Mouse (Mus musculus) gastrocnemius, postnatal 10 days (tissue): Measurements from ENCODE around the gene Faap100. TPM values are rescaled to one million over a fixed set of nuclear protein-coding genes. Genes with fewer than 3 reads are reported as not detected.

ENCODE experiments used
- DNase-seq: peaks from one replicate; pipeline ENCODE4 v3.0.0; 2021; ENCODE audit warnings: mixed read lengths
- total RNA-seq, 2 experiments: library from RNA; stranded (reverse); gene quantifications; 2 replicates each; pipeline ENCODE4 v1.2.3; 2021

Gene Faap100
- total RNA-seq, 2 experiments from 2014 or later, result 14.6 to 15.3 TPM

DNA sequence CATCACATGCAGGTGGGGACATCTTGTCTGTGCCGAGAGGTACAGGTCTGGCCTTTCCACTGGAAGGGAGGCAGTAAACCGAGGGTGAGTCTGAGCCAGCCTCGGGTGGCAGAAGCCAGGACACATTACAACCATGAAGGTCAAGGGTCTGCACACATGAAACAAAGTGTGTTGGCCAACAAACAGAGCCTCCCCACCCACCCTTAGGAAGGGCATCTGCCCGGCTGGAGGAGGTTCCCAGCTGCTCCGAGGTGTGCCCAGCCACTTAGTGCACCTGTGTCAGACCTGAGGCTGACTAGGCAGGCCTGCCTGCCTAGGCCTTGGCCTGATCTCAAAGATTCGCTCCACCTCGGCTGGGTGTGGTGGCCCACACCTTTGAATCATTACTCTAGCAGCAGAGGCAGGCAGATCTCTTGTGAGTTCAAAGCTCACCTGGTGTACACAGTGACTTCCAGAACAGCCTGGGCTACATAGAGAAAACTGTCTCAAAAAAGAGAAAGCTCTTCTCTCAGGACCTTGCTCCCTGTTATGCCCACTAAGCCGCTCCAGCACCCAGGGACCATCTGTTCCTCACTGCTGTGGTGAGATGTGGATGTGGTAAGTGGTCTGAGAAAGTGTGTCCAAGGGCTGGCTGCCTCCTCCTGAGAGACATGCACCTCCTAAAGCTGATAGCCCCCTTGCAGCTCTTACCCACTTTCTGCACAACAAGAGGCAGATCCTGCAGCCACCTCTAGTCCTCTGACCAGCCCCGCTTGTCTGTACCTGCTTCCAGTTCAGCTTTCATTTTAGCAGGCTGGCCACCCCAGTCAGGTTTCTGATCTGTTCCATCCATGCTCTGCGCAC lies 27.1 kb downstream of the Faap100 start:
- peak; percentile 18 for DNase-seq

DNA sequence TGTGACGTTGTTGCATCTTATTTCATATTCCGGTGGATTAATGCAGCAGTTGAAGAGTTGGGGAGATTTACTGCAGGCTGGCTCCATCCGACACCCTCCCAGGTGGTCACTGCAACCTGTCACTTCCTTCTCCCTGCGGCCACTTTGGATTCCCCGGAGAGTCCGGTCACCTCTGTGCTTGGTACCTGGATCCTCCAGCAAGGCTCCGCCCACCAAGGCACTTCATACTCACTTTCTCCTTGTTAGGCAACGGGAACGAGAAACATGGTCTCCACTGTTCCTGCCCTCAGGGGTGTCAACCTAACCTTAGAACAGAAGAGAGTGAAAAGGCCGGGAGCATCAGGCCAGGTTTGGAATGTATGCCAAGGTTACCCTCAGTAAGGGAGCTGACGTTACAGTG lies 27.9 kb downstream of the Faap100 start:
- DNase-seq, result peak; percentile 35

DNA sequence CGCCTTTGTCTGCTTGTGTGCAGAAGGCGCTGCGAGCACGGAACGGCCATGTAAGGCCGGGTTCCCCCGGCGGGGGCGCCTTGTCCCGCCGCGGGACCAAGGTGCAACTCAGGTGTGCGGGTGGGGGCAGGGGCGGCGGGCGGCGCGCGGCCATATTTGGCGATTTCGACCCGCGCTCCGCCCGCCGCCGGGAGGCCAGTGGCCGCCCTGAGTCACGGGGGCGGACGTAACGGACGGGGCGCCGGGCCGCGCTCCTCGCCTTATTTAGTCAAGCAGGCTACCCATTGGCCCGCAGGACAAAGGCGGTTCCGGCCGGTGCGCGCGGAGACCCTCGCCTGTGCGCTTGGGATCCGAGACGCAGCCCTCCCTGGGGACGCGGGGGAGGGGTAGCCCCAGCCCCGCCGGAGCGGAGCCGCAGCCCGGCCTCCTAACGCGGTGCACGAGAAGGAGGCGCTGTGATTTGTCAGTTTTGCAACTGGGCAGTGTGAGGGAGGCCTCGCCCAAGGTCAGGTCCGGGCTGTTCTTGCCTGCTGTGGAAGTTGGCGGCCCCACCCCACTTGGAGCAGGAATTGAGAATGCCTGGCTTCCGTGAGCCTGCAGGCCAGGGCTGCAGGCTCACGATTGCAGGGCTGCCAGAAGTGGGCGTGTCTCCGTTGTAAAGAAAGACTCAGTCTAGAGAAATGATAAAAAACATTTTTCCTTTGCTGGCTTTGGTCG lies 28.4 kb downstream of the Faap100 start:
- DNase-seq, result peak; percentile 91

DNA sequence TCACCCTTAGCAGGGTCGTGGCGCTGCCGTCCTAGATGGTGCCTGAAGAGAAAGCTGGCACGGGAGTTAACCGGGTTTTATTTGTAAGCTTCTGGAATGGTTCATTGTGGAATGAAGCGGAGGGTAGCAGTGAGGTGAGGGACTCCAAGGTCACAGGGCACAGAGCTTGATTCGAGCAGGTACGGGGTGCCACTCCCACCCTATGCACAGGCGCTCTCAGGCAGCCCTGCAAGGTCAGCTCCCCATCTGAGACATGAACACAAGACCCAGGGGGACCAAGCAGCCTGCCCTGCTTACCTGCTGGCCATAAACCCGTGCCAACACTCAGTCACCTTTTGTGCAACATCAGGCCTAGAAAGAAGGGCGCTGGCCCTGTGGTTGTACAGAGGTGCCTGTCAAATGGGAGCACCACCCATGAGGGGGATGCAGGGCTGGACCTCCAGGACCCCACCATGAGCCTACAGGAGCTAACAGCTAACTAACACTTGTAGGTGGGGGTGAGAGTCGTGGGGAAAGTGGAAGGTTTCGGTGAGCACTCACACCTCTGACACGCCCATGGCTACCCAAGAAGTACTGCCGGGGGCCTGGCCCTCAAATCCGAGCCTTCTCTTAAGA lies 29.1 kb downstream of the Faap100 start:
- DNase-seq, result peak; percentile 43

DNA sequence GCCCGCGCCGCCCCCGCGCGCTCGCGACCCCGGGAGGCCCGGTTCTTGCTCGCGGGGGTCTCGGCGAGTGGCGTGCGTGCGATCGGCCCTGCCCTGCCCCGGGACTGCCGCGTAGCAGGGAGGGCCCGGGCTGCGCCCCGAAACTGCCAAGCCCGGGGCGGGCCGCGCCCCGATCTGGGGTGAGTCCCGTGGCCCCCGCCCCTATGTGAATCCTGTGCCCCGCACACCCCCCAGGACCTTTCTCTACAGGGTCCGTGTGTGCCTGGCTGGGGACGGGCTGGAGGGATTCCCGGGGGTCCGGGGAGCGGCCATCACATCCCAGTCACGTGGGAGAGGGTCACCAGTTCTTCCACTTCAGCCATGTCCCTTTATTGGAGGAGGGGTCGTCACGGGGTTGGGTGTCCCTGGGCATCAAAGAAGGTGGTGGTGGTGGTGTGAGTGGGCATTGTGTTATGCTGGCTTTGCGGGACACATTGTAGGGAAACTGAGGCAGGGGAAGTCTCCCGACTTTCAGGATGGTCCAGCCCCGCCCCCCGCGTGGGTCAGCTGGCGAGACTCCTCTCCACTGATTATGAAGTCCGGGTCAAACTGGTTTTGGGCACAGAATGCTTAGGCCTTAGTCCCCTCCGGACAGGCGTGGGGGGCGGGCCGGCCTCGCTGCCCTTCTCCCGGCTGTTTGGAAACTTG lies 29.7 kb downstream of the Faap100 start:
- DNase-seq, result peak; percentile 73

DNA sequence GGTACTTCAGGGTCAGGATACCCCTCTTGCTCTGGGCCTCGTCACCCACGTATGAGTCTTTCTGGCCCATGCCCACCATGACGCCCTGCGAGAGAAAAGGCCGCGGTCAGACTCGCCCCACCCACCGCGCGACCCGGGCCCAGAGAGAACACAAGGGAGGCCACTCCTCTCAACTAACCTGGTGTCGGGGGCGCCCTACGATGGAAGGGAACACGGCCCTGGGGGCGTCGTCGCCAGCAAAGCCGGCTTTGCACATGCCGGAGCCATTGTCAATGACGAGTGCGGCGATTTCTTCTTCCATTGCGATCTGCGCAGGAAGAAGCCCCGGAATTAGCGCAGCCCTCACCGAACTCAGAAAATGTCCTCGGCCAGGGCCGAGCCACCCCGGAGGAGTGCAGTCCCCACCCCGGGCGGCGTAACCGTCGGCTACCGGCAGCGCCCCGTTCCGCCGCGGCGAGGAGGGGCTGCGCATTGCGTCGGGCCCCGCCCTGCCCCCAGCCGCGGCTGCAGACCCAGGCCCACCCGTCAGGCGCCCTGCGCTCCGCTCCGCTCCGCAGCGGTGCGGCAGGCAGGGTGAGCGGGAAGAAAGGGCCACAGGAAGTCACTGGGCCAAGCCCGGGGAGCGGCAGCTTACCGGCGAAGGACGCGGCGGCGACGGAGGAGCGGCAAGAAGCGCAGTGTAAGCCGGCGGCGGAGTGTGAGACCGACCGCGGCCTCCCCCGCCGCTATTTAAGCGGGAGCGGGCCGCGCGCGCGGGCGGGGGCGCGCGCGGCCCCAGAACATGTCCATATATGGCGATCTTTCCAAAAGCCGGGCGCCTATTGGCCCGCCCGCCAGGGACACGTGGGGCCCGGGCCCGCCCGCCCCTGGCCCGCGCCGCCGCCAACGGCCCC lies 30.5 kb downstream of the Faap100 start, which contains the start of gene Actg1:
TSS of gene Actg1 (minus strand) at position 752 of the 893 bp plus-strand sequence.
- peak; percentile 88 for DNase-seq

DNA sequence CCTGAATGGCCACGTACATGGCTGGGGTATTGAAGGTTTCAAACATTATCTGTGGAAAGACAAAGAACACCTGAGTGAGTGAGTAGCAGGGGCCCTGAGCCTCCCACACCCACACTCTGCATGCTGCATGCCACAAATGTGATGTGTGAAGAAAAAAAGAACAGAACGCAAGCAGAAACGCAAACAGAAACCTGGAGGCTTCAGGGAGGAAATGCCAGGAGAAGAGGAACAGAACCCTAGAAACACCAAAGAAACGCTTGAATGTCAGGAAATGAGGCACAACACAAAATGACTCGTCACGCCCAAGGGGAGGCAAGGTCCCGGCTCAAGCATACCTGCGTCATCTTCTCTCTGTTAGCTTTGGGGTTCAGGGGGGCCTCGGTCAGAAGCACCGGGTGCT lies 31.3 kb downstream of the Faap100 start:
- DNase-seq, result peak; percentile 14

DNA sequence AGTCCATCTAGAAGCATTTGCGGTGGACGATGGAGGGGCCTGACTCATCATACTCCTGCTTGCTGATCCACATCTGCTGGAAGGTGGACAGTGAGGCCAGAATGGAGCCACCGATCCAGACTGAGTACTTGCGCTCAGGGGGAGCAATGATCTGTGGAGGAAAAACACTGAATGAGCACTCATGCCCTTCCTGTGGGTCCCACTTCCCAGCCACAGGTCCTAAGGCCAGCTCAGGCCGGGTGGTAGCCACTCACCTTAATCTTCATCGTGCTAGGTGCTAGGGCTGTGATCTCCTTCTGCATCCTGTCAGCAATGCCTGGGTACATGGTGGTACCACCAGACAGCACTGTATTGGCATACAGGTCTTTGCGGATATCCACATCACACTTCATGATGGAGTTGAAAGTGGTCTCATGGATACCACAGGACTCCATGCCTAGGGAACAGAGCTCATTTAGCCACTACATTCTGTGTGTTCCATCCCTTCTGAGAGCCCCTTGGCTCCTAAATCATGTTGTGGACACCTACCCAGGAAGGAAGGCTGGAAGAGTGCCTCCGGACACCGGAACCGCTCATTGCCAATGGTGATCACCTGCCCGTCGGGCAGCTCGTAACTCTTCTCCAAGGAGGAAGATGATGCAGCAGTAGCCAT lies 32.1 kb downstream of the Faap100 start:
- DNase-seq, result peak; percentile 7

DNA sequence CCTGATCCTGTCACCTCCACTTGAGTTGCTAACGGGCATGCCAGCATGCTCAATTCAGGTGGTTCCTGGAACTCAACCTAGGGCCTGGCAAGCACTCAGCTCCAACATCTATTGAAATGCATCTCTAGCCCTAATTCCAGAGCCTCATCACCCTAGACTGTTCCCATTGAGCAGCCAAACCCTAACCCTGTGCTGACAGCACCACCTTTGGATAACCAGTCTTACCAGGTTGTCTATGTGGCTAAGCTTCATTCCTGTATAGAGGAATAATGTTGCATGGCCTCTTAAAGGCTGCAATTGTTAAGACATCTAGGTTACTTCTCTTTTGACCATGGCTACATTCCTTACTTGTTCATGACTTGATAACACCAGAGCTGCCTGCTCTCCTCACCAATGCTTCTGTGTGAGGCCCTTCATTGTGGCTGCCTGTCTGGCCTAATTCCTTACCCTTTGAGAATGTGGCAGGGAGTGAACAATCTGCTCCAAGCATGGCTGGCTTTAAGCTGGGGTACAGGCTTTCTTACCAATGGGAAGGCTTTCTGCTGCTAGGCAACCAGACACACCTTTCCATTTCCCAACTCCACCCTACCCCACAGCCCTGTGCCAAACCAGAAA lies 33.4 kb downstream of the Faap100 start:
- peak; percentile 16 for DNase-seq

DNA sequence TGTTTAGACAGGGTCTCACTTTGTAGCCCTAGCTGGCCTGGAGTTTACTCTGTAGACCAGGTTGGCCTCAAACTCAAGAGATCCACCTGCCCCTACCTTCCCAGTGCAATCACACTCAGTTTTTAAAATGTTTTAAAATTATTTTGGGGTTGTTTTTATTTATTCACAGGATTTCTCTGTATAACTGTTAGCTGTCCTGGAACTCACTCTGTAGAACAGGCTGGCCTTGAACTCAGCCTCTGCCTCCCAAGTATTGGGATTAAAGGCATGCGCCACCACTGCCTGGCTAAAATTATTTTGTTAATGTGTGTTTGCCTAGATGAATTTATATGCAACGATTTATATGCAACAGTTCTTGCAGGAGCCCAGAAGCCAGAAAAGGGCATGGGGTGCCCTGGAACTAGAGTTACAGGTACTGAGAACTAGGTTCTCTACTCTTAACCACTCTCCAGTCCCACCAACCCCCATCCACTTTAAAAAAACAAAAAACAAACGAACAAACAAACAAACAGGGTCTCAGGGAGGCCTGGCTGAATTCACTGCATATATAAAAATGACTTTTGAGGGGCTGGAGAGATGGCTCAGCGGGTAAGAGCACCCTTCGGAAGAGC lies 34.1 kb downstream of the Faap100 start:
- no peak for DNase-seq

DNA sequence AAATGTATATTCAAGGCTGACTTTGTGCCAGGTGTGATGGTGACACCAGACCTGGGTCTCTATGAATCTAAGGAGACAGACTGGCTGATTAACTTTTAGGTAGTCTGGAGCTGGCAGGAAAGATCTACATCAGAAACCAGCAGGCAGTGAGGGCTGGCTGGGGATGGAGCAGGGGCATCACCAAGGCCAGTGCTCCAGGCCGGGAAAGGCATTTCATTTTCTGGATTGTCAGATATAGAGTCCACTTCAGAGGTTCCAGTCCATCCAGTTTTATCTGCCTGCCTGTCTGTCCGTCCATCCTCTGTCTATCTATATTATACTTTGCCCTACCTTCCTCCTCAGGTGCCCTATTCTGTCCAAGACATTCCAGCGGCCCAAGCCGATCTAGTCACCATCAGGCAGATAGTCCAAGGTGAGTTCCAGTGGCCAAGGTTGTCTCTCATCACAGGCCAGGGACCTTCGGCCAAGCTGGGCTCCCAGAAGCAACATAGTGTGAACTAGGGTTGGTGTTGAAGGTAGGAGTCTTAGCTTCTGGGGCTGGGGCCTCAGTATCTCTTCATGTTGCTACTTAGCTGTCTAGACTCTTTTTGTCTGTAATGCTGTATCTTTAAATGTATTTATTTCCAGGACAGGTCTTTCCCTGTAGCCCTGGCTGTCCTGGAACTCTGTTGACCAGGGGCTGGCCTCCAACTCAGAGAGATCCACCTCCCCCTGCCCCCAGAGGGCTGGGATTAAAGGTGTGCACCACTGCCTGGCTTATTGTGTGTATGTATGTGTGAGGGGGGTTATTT lies 34.9 kb downstream of the Faap100 start:
- peak; percentile 39 for DNase-seq

DNA sequence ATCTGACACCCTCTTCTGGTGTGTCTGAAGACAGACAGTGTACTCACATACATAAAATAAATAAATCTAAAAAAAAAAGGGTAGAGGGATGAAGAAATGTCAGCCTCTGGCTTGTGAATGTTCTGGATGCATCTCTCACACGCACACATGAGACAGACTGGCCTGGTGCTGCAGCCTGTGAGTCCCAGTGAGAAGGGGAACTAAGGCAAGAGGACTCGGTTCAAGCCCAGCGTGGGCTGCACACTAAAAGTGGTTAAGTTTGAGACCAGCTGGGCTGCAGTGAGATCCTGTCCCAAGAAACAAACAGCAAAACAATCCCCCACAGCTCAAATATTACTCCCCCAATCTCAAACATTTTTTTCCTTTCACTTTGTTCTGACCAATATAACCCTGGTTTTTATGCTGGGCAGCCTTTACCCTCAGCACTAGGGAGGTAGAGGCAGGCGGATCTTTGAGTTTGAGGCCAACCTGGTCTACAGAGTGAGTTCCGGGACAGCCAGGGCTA lies 35.9 kb downstream of the Faap100 start:
- peak; percentile 4 for DNase-seq

DNA sequence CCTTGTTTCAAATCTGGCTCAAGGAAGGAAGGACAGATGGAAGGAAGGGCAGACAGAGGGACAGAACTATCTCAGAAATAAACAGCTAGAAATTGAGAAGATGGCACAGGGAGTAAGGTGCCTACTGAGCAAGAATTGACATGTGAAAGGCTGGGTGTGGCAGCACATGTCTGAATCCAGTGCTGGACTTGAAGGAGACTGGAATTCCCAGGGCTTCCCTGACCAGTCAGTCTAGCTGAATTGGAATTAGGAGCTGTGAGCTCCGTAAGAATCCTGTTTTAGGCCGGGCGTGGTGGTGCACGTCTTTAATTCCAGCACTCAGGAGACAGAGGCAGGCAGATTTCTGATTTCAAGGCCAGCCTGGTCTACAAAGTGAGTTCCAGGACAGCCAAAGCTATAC lies 36.9 kb downstream of the Faap100 start:
- no peak for DNase-seq

DNA sequence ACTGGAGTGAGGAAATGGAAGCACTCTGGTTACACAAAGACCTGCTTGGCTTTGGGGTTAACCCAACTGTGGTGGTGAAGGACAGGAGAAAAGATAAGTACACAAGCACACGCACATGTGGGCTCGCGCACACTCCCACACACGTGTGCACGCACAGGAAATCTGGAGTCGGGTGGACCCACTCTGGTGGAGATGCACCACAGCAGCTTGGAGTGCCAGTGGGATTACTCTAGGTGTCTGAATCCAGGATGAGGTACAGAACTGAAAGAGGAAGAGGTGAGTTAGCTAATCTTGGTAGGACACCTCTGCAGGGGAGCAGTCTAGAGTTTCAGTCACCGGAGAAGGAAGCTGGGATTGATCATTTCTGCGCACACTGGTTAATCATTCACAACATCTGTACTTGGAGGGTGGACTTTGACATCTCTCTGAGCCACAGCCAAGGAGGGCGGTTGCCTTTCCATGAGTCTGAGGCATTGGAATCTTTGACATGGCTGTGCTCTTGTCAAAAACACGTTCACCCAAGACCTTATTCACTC lies 38.5 kb downstream of the Faap100 start:
- peak; percentile 1 for DNase-seq

DNA sequence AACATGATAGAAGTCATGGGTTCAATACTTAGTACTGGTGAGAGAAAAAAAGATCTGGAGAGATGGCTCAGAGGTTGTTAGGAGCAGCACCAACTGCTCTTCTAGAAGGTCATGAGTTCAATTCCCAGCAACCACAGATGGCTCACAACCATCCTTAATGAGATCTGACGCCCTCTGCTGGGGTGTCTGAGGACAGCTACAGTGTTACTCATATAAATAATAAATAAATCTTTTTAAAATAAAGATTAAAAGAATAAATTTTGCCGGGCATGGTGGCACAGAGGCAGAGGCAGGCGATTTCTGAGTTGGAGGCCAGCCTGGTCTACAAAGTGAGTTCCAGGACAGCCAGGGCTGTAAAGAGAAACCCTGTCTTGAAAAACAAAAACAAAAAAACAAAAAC lies 39.8 kb downstream of the Faap100 start:
- DNase-seq, result peak; percentile 1

DNA sequence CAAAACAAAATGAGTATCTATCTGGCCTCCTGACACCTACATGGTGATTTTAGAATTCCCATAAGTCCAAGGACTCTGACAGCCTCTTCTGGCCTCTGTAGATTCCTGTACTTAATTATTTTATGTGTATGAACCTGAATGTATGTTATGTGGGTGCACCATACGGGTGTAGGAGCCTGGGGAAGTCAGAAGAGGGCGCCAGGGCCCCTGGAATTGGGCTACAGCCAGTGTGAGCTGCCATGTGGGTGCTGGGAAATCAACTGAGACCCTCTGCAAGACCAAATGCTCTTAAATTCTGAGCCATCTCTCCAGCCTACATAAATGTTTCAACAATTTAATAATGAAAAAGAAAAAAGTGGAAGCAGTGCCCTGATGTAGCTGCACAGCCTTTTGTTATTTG lies 41.1 kb downstream of the Faap100 start:
- DNase-seq, result peak; percentile 4

DNA sequence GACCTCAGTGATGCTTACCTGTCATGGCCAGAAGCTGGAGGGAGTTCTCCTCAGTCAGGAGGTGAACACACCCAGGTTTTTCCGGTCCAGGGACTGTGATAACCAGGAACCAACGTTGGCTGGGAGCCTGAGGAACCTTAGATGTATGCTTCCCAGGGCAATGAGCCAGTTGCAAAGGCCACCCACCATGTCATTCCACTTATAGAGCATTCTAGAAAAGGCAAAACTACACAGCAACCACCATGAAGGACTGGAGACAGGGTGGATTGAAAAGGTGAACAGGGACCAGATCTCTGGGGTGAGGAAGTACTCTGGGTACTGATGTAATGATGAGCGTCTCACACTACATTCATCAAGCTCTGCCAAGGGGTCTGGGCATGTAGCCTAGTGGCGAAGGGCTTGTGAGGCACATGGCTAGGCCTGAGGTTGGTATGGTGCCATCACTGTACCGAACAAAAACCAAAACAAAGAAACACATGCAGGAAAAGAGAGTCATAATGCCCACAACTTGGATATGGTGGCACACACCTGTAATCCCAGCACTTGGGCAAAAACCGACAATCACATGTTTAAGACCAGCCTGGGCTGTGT lies 43.0 kb downstream of the Faap100 start:
- peak; percentile 7 for DNase-seq

DNA sequence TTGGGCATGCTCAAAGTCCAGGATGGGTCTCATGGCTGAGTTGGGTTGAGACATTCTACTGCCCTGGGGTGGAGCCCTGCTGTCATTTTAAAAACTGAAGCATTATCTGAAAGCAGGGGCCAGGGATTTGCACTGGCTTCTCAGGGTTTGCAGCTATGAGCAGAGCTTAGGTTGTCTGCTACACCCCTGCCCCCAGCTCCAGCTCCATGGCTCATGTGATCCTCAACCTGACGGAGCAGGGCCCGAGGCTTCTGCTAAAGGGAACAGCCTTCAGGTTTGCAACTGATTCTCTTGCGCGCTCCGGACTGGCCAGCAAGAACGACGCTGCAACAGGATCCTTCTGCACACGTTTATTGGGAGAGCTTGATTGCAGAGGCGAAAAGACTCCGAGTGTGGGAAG lies 58.4 kb downstream of the Faap100 start:
- DNase-seq, result peak; percentile 1
